Mouse (Mus musculus): ENCODE results near the gene Rnf7.

Gene Rnf7

DNA sequence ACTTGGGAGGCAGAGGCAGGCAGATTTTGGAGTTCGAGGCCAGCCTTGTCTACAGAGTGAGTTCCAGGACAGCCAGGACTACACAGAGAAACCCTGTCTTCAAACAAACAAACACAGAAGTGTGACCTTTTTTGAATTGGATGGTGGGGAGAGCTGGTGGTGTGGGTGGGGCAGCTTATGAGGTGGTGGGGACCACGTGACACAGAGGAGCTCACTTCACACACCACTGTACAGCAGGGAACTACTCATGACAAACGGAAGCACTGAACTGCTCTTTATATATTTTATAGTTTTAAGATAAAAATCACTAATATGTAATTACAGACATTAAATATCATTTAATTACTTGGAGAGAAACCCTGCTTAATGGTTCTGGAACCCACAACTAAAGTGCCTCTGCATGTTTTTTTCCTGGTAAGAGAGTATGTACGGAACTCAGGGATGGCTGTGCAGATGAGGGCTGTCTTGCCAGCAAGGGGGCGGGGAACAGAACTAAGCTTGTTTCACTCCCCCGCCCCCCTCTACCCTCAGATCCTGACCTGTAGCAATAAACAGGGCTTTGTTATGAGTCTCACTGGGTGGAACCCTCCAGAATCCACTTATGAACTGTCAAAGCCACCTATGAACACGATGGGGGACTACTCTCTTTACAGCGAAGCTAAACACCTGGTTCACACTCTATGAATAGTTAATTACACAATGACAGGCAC is 8.8 kb downstream of the Rnf7 start:
- no peak for DNase-seq (ENCODE audit: low spot score)

DNA sequence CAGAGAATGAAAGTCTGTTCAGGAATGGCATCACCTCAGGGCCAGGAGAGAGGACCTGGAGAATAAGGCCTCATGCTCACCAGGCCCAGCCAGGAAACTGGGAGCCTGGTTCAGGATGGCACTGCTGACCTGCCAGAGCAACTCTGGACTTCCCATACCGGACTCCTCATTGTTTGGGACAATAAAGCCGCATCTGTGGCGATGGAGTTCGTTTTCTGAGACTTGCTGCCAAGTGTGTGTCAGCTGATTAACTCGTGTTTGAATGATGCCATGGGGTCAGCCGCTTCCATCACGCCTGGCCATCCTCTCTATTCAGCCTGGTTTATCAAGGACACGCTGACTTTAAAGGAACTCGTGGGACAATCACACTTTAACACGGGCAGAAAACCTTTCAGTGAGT is 14.8 kb downstream of the Rnf7 start:
- DNase-seq (ENCODE audit: low spot score) = no peak

DNA sequence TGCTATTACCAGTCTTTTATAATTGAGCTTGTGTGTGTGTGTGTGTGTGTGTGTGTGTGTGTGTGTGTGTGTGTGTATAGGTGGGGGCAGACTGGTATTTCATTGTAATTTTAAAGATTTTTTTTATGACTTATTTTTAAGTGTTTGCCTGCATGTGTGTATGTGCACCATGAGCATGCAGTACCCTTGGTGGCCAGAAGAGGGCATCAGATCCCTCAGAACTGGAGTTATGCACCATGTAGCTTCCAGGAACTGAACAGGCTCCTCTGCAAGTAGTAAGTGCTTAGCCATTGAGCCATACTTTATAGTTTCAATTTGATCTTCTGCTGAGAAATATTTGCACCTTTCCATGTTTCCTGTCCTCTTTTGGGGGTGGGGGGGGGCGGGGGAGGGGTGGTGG is 16.9 kb downstream of the Rnf7 start:
- no peak for DNase-seq (ENCODE audit: low spot score)

GRCm38 (mm10) chr9:96460117-96460865 is 18.2 kb downstream of the Rnf7 start:
- DNase-seq (ENCODE audit: low spot score) = no peak

- no peak for DNase-seq (ENCODE audit: low spot score)
These were observed 22.9 kb downstream of the Rnf7 start for GRCm38 (mm10) chr9:96455618-96456017.

DNA sequence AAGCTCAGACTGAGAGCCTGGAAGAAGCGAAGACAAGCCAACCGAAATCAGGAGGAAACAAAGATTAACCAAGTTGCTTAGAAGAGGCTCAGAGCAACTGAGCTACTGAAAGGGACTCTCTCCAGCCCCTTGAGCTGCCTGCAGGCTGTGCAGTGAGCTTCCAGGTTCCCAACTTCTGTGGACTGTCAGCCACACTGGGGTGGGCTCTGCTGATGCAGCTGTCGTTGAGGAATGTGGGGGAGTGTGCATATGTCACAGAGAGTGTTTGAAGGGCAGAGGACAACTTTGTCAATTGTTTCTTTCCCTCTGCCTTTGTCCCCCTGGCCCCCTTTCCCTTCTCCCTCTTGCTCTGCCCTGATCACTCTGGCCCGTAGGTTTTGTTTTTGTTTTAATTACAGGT is 25.5 kb downstream of the Rnf7 start:
- DNase-seq (ENCODE audit: low spot score) = no peak

DNA sequence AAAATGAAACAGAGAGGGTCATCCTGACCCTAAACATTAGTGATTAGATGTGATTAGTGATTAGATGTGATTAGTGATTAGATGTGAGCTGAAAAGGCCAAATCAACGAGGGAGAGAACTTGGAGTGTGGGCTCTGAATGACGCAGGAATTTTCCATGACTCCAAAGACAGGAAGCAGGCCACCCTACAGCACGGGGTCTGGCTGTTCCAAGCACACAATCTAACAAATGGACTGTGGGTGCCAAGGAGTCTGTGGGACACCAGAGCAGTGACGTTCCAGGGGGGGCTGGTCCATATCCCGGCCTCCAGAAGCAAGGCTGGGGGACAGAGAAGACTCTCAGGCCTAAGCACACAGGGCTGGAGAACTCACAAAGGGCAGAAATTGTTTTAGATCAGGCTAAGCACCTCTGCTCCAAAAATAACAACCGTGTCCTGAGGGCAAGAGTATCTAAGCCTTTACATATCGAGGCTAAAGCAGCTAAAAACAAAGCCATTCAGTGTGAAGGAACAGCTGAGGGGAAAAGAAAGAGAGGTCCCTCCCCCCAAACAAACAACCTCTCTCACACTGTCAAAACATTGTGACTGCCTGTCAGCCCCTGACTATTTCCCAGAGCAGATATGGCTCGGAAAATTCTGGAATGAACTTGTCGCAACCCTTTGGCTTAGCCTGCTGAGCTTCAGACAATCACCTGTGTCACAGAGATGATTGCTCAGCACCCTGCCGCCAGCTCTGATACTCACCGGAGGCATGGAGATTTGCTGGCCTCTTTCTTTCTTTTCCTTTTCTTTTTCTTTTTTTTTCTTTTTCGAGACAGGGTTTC is 27.4 kb downstream of the Rnf7 start:
- DNase-seq (ENCODE audit: low spot score) = peak; percentile 65

GRCm38 (mm10) chr9:96449514-96449913 is 29.0 kb downstream of the Rnf7 start:
- DNase-seq (ENCODE audit: low spot score) = no peak

DNA sequence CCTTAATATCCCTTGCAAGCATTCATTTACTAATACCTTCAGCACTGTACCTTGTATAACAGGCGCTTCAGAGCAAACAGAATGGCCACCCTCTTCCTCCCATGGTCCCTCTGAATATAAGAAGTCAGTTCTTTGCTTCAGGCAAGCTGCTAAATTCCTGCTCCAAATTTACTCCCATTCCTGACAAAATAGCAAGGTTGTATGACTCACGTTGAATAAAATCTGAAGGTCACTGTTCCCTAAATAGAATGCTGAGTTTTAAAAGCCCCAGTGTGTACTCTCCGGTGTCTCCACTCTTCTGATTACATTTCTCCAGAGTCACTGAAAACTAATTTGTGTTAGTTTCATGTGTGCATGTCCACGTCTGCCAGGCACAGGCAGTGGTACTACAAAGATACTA is 33.1 kb downstream of the Rnf7 start:
- no peak for DNase-seq (ENCODE audit: low spot score)

DNA sequence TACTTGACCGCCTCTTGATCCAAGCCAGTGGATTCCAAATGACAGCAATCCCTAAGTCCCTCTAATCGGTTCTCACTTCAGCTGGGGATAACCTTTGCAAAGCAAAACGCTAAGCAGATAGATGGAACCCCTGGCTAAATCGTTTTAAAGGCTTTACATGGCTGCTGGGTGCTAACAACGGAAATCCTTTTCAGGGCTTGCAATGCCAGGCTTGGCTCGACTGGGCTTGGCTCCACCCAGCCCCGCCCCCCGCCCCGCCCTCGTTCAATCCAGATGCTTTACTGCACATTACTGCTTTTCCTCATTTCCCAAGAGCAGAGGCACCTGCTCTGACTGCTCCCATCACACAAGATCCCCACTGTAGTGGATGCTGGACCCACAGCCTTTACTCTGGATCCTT is 36.4 kb downstream of the Rnf7 start:
- DNase-seq (ENCODE audit: low spot score) = no peak

DNA sequence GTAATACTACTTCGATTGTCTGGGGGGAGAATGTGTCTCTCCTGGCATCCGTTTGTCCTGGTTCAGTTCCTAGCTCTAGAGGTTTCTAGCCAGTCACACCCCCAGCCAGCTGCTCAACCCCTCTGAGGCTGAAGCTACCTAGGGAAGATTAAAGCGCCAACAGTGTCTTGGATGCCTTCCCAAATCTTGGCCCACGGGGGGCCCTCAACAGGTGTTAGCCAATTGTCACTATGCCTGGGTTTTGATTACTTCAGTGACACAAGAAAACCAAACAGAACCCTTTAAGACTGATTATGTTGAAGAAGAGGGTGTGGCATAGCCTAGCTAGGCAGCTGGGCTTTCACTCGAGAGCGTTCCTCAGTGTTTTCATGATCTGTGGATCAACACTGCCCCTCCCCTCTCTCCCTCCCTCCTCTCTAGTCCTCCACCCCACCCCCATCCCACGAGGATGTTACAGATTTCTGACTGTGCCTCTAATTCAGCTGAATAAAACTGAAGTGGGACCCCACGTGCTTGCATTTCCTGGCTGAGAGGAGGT is 40.1 kb downstream of the Rnf7 start:
- DNase-seq (ENCODE audit: low spot score) = peak; percentile 33

DNA sequence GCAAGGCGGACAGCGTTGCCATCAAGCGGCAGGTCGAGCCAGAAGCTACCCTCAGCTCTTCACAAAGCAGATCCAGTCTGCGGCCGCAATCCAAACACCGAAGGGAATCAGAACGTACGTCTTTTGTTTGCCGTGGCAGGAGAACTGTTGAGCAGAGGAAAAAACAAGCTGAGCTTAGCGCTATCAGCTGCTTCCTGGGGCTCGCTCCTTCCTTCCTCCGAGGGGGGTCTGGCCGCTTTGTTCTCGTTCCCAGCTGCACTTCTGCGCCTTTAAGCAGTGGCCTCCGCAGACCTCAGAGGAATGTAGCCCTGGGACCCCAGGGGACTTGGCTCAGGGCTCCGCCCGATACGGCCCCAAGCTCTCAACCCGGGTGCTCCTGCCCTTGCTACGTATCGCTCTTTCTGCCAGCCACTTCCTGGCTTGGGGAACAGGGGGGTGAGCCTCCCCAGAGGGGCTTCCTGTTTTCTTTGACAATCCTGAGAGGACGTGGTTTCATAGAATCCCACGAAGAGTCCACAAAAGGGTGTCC is 40.6 kb downstream of the Rnf7 start:
- peak; percentile 76 for DNase-seq (ENCODE audit: low spot score)

DNA sequence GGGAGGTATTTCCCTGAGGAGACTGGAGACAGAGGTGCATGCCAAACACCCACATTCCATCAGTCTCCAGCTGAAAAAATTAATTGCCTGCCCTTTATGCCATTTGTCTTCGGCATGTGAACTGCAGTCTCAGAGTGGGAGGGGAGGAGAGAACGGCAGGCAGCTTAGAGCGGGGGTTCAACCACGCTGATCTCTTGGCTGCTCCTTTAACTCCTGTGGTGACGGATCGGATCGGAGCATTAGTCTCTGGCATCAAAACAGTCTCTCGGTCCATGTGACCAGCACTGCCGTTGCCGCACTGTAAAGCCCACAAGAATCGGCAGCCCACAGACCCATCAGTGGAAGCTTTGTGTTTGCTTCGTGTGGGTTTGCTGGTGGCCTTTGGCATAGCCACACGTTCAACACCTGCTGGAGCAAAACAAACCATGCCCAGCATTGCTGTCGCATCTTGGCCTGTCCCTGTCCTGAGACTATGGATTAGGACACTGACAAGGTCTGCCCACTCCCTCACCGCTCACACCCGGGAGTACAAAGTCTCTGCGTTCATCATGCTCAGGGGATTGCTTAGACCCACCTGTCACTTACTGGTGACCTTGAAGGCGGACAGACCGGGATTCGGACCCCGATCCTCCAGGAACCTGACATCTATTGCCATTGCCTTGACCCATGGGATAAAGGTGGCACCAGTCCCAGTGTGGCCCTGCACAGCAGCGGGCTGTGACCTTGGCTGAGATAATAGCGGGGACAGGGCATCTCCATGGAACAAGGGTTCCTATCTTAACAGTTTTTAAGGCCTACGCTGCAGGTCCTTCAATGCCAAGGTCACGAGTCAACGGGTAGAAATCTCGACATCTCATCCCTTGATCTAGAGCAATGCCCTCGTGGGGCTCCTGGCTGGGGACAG is 41.3 kb downstream of the Rnf7 start:
- DNase-seq (ENCODE audit: low spot score) = no peak

DNA sequence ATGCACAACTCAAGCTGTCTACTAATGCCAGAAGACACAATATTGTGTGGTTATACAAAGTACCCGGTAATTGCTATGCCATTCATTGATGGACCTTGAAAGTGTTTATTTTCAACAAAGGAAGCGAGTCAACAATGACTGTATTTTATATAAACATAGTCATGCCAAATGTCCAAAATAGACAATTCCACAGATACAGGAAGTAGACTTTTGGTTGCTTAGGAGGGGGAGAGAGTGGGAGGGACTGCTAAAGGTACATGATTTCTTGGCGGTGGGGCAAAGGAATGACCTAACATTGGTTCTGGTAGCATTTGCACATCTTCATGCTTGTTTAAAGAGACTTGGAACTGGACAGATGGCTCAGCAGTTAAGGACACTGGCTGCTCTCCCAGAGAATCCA is 45.9 kb downstream of the Rnf7 start:
- peak; percentile 48 for DNase-seq (ENCODE audit: low spot score)

- no peak for DNase-seq (ENCODE audit: low spot score)
These were observed 47.4 kb downstream of the Rnf7 start for GRCm38 (mm10) chr9:96431081-96431480.

GRCm38 (mm10) chr9:96428336-96429046 is 50.0 kb downstream of the Rnf7 start:
- peak; percentile 59 for DNase-seq (ENCODE audit: low spot score)

- no peak for DNase-seq (ENCODE audit: low spot score)
These were observed 54.4 kb downstream of the Rnf7 start for GRCm38 (mm10) chr9:96424027-96424426.
